In the genomic region with DNA sequence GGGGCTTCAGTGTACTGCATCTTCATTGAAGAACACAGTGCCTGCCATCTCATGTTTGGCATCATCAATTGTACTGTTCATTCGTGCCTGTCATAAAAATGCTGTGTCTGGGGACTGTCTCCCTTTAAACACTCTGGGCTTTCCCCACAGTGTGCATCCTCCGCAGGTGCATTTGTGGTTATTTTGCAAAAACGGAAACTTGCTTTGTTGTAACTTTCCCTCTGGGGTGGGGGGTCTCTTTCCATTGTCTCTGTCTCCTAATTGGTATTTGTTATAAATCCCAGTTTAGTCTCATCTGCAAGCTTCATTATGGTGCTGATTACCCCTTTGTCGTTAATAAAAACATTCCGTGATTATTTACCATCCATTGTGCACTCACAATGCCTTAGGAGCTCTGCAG, we compare ENCODE assay signal across 27 mouse cellular contexts.
DNase-seq lines count a peak whose midpoint lies in the region; ATAC-seq lines count a peak whose summit lies in the region.
"Had no signal": no experiment of that assay in that cellular context is flagged by ENCODE, and none has a peak within 500 bp of the region (broad histone marks: within the 10 kb centered on the region; RNA-seq: fewer than 3 reads in every experiment).

No protein-coding gene starts in this region.

- intact Hi-C loops in heart, postnatal 10 days (cut with DNase I) = no loop called here

- H3K4me1 ChIP-seq in heart, embryonic 16.5 days (ENCODE audit: control insufficient read depth, insufficient read depth, low read length) = peaks cover 4% of the 10 kb centered on the region
- H3K4me1 ChIP-seq: limb, embryonic 12.5 days; liver, embryonic 15.5 days; megakaryocyte, embryonic 14.5 days had no signal

- H3K36me3 ChIP-seq in heart, embryonic 16.5 days (ENCODE audit: control insufficient read depth, insufficient read depth) = no peaks in the 10 kb centered on the region
- H3K36me3 ChIP-seq: liver, embryonic 15.5 days had no signal

- 0 out of 2 replicates have a peak, but pooled peaks have one; percentile 14 for ATAC-seq in heart, embryonic 16.5 days (replicated peaks; ENCODE audit: extremely low read depth, insufficient read depth, low FRiP score)
- peak; percentile 48 for ATAC-seq in inflammation-experienced regulatory T-cells, adult 6 months

- H3K4me3 ChIP-seq in heart, embryonic 16.5 days (ENCODE audit: low read length) = no peak overlapping the region
- H3K4me3 ChIP-seq: erythroblast, embryonic 14.5 days; limb, embryonic 12.5 days; liver, embryonic 15.5 days; megakaryocyte, embryonic 14.5 days; midbrain, embryonic 12.5 days; myocyte had no signal

- H3K4me2 ChIP-seq in heart, embryonic 16.5 days (ENCODE audit: low read depth, low read length) = no peak overlapping the region
- H3K4me2 ChIP-seq: heart, embryonic 11.5 days; hindbrain, embryonic 14.5 days; limb, embryonic 12.5 days; liver, embryonic 15.5 days; midbrain, embryonic 12.5 days had no signal

- H3K27ac ChIP-seq in heart, embryonic 16.5 days (ENCODE audit: low read length) = no peak overlapping the region
- H3K27ac ChIP-seq: hindbrain, embryonic 14.5 days; limb, embryonic 12.5 days; liver, embryonic 15.5 days; midbrain, embryonic 12.5 days; stomach, postnatal 0 days had no signal

- no peaks in the 10 kb centered on the region for H3K9me3 ChIP-seq in heart, embryonic 16.5 days (replicated peaks; ENCODE audit: control insufficient read depth, low read length)
- H3K9me3 ChIP-seq: limb, embryonic 12.5 days; liver, embryonic 15.5 days; megakaryocyte, embryonic 14.5 days; midbrain, embryonic 12.5 days had no signal

- no peak for DNase-seq in heart, postnatal 10 days
- peak; percentile 60 for DNase-seq in thymus, postnatal 0 days (ENCODE audit: low spot score)
- DNase-seq in thymus, postnatal 4 days = peak; percentile 24
- DNase-seq in urinary bladder, postnatal 10 days (ENCODE audit: low spot score) = no peak
- DNase-seq in gastrocnemius, postnatal 10 days = no peak
- DNase-seq in kidney, postnatal 25 days = no peak
- DNase-seq: adrenal gland, postnatal 14 days; cerebellum, adult 11 months; cerebellum, postnatal 10 days; gastrocnemius, postnatal 25 days; heart, adult 18-20 months; kidney, adult 11 months; kidney, postnatal 14 days; lung, postnatal 36 days; right cerebral cortex, adult 18-20 months; spleen, adult 18-20 months had no signal

- H3K27me3 ChIP-seq in heart, embryonic 16.5 days (ENCODE audit: control insufficient read depth, insufficient read depth, low read length) = no peaks in the 10 kb centered on the region
- H3K27me3 ChIP-seq: limb, embryonic 12.5 days; liver, embryonic 15.5 days; megakaryocyte, embryonic 14.5 days; midbrain, embryonic 12.5 days had no signal

- WGBS in heart, embryonic 16.5 days = 73% methylated on average over 5 of the region's 5 CpGs

- no peak overlapping the region for H3K9ac ChIP-seq in heart, embryonic 16.5 days (ENCODE audit: low read length)
- H3K9ac ChIP-seq: hindbrain, embryonic 14.5 days; limb, embryonic 12.5 days; liver, embryonic 15.5 days; midbrain, embryonic 12.5 days had no signal

Comparison
In these comparisons a context has a peak if more than half of its experiments do, and no peak if none do; other contexts are left out.
1. DNase-seq: peak in thymus, postnatal 0 days (single experiment) and thymus, postnatal 4 days (single experiment); none in heart, postnatal 10 days (0 of 2), urinary bladder, postnatal 10 days (single experiment), gastrocnemius, postnatal 10 days (single experiment) and kidney, postnatal 25 days (0 of 2).